8 mouse cellular contexts compared by ENCODE assay signal in genomic region chr5:74068714-74069321, GRCm38 (mm10). TPM values are rescaled to one million over a fixed set of nuclear protein-coding genes. Genes with fewer than 3 reads are reported as not detected.
DNase-seq lines count a peak whose midpoint lies in the region; ATAC-seq and TF ChIP-seq lines count a peak whose summit lies in the region.

No protein-coding gene starts in this region.

- H3K27ac ChIP-seq in intestine, postnatal 0 days (ENCODE audit: low read depth, low read length), result peak overlapping the region; percentile 96
- peak overlapping the region; percentile 98 for H3K27ac ChIP-seq in limb, embryonic 15.5 days
- H3K27ac ChIP-seq in midbrain, embryonic 14.5 days (replicated peaks; ENCODE audit: low read depth, low read length), result peak overlapping the region; percentile 87
- H3K27ac ChIP-seq in stomach, embryonic 16.5 days (ENCODE audit: low read length), result peak overlapping the region; percentile 99

- ATAC-seq in Patski, result peak; percentile 78
- ATAC-seq in intestine, postnatal 0 days, result peak; percentile 61
- peak; percentile 64 for ATAC-seq in limb, embryonic 15.5 days (ENCODE audit: insufficient number of reproducible peaks, low FRiP score, low TSS enrichment, low read depth)
- peak; percentile 31 for ATAC-seq in midbrain, embryonic 14.5 days (ENCODE audit: low FRiP score, low TSS enrichment)
- ATAC-seq in stomach, embryonic 16.5 days (ENCODE audit: insufficient read depth, low FRiP score), result peak; percentile 62

- peak overlapping the region; percentile 98 for H3K4me2 ChIP-seq in intestine, postnatal 0 days (replicated peaks; ENCODE audit: low read depth)
- H3K4me2 ChIP-seq in limb, embryonic 15.5 days, result peak overlapping the region; percentile 70
- H3K4me2 ChIP-seq in midbrain, embryonic 14.5 days (ENCODE audit: low read length), result peak overlapping the region; percentile 90
- peak overlapping the region; percentile 79 for H3K4me2 ChIP-seq in stomach, embryonic 16.5 days (ENCODE audit: low read depth, low read length)

- CTCF ChIA-PET in Patski (lab: Charles Lee), result interaction anchor here (0.9 to 2.4 kb wide), 8 partner anchors 10 to 212 kb away, joined by 3 to 26 read pairs (median 7); no protein-coding TSS in a partner anchor

- DNase-seq in 3T3-L1 (ENCODE audit: low read depth, low spot score) (peak; percentile 90), Patski (ENCODE audit: low read depth, low spot score) (peak; percentile 37)
- DNase-seq in embryo, embryonic 11.5 days (ENCODE audit: low read depth, low spot score), result peak; percentile 62
- DNase-seq in heart, adult 11 months, result peak; percentile 99
- peak; percentile 69 for DNase-seq in midbrain, embryonic 14.5 days

- in situ Hi-C loops in Patski (cut with MboI; ENCODE audit: low pct_unique_long_range_greater_than_20kb), result no loop called here

- no peaks in the 10 kb centered on the region for H3K36me3 ChIP-seq in intestine, postnatal 0 days (ENCODE audit: control insufficient read depth, insufficient read depth)
- H3K36me3 ChIP-seq in limb, embryonic 15.5 days, result no peaks in the 10 kb centered on the region
- H3K36me3 ChIP-seq in midbrain, embryonic 14.5 days (ENCODE audit: control insufficient read depth, insufficient read depth, low read length), result no peaks in the 10 kb centered on the region
- H3K36me3 ChIP-seq in stomach, embryonic 16.5 days (ENCODE audit: control insufficient read depth, insufficient read depth, low read length), result no peaks in the 10 kb centered on the region

- peak overlapping the region; percentile 88 for H3K9ac ChIP-seq in intestine, postnatal 0 days (ENCODE audit: low read depth, low read length)
- H3K9ac ChIP-seq in limb, embryonic 15.5 days, result peak overlapping the region; percentile 81
- H3K9ac ChIP-seq in midbrain, embryonic 14.5 days (replicated peaks; ENCODE audit: low read length), result peak overlapping the region; percentile 90
- peak overlapping the region; percentile 99 for H3K9ac ChIP-seq in stomach, embryonic 16.5 days (ENCODE audit: low read length)

- peak overlapping the region; percentile 85 for H3K4me3 ChIP-seq in intestine, postnatal 0 days (ENCODE audit: low read depth, low read length)
- H3K4me3 ChIP-seq in limb, embryonic 15.5 days, result peak overlapping the region; percentile 74
- H3K4me3 ChIP-seq in midbrain, embryonic 14.5 days (replicated peaks; ENCODE audit: low read depth, low read length), result peak overlapping the region; percentile 80
- peak overlapping the region; percentile 97 for H3K4me3 ChIP-seq in stomach, embryonic 16.5 days (replicated peaks; ENCODE audit: low read length)

- under 1% methylated on average over 18 of the region's 18 CpGs for WGBS in intestine, postnatal 0 days
- under 1% methylated on average over 18 of the region's 18 CpGs for WGBS in limb, embryonic 15.5 days
- 2% methylated on average over 18 of the region's 18 CpGs for WGBS in midbrain, embryonic 14.5 days
- under 1% methylated on average over 18 of the region's 18 CpGs for WGBS in stomach, embryonic 16.5 days

- no peak for TF ChIP-seq CTCF in Patski (IDR thresholded peaks at IDR 0.05)
- 0 out of 2 replicates have a peak, but pooled peaks have one; percentile 3 for TF ChIP-seq CTCF in intestine, postnatal 0 days (IDR thresholded peaks at IDR 0.05; ENCODE audit: low read depth)

- H3K4me1 ChIP-seq in intestine, postnatal 0 days (replicated peaks; ENCODE audit: control insufficient read depth, insufficient read depth, low read length), result peaks cover 15% of the 10 kb centered on the region
- H3K4me1 ChIP-seq in limb, embryonic 15.5 days, result peaks cover 39% of the 10 kb centered on the region
- H3K4me1 ChIP-seq in midbrain, embryonic 14.5 days (ENCODE audit: control insufficient read depth, insufficient read depth, low read length), result peaks cover 23% of the 10 kb centered on the region
- H3K4me1 ChIP-seq in stomach, embryonic 16.5 days (ENCODE audit: control insufficient read depth, insufficient read depth, low read length), result peaks cover 21% of the 10 kb centered on the region

- no peaks in the 10 kb centered on the region for H3K27me3 ChIP-seq in Patski
- H3K27me3 ChIP-seq in intestine, postnatal 0 days (replicated peaks; ENCODE audit: control insufficient read depth, insufficient read depth, low read length), result no peaks in the 10 kb centered on the region
- no peaks in the 10 kb centered on the region for H3K27me3 ChIP-seq in limb, embryonic 15.5 days
- no peaks in the 10 kb centered on the region for H3K27me3 ChIP-seq in midbrain, embryonic 14.5 days (ENCODE audit: control insufficient read depth, insufficient read depth, low read length)
- no peaks in the 10 kb centered on the region for H3K27me3 ChIP-seq in stomach, embryonic 16.5 days (ENCODE audit: control insufficient read depth, insufficient read depth, low read length)

- POLR2A ChIA-PET in Patski (lab: Charles Lee), result interaction anchor here (0.7 to 3.1 kb wide), 4 partner anchors 24 to 972 kb away, joined by 3 to 12 read pairs (median 4); no protein-coding TSS in a partner anchor

- H3K9me3 ChIP-seq in intestine, postnatal 0 days (ENCODE audit: control insufficient read depth), result no peaks in the 10 kb centered on the region
- H3K9me3 ChIP-seq in limb, embryonic 15.5 days, result no peaks in the 10 kb centered on the region
- H3K9me3 ChIP-seq in midbrain, embryonic 14.5 days (ENCODE audit: control insufficient read depth, low read length), result no peaks in the 10 kb centered on the region
- H3K9me3 ChIP-seq in stomach, embryonic 16.5 days (replicated peaks; ENCODE audit: control insufficient read depth, low read length), result no peaks in the 10 kb centered on the region

RNA-seq across cellular contexts. Expression of gene Usp46, which starts 0.6 kb away (rescaled TPM):
- polyA plus RNA-seq in Patski (2021), result 21.0 TPM
- 6.3 and 6.6 TPM in 2 replicates for polyA plus RNA-seq in intestine, postnatal 0 days (2015; fragmentation: Nextera tagmentation; extraction: Ambion mirVana)
- 30.3 and 37.0 TPM in 2 replicates for polyA plus RNA-seq in limb, embryonic 15.5 days (2015; fragmentation: Nextera tagmentation; extraction: Ambion mirVana)
- polyA plus RNA-seq in midbrain, embryonic 14.5 days (2014; fragmentation: Nextera tagmentation; extraction: Ambion mirVana), result 39.5 and 49.4 TPM in 2 replicates
- 32.1 and 32.3 TPM in 2 replicates for polyA plus RNA-seq in stomach, embryonic 16.5 days (2015; fragmentation: Nextera tagmentation; extraction: Ambion mirVana)

Comparison
In these comparisons a context has a peak if more than half of its experiments do, and no peak if none do; other contexts are left out.
1. Peak in every context shown above with its lines: DNase-seq, ATAC-seq, H3K4me3 ChIP-seq and H3K27ac ChIP-seq.
2. DNase-seq: peak in every context shown above with its lines; median percentile 99 in heart, adult 11 months; 90 in 3T3-L1; 69 in midbrain, embryonic 14.5 days; 62 in embryo, embryonic 11.5 days; 37 in Patski.